Mouse (Mus musculus): ENCODE results near the gene Hsd17b2.

Hsd17b2 gene

DNA sequence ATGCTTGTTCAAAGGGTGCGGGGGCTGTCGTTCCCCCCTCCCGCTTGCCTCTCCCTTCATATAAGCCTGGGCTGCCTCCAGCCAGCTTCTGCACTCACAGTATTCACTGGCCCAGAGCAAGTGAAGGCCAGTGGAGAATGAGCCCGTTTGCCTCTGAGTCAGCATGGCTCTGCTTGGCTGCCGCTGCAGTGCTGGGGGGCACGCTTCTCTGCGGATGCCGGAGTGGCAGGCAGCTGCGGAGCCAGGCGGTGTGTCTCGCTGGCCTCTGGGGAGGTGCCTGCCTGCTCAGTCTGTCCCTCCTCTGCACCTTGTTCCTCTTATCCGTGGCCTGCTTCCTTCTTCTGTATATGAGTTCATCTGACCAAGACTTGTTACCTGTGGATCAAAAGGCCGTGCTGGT is at the start of gene Hsd17b2:
Gene Hsd17b2, plus strand, starts transcription at position 46 of the 400 bp plus-strand sequence.
- no peak for DNase-seq (ENCODE audit: low spot score)

DNA sequence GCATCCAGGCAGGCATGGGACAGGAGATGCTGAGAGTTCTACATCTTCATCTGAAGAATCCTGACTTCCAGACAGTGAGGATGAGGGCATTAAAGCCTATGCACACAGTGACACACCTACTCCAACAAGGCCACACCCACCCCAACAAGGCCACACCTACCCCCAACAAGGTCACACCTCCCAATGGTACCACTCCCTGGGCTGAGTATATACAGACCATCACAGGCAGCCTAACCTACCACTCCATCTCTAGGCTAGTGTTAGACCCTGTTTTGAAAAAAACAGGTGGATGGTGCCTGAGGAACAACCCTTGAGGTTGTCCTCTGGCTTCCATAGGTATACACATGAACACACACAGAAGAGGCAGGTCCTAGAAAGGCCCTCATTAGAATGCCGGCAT is 49.4 kb upstream of the Hsd17b2 start:
- DNase-seq (ENCODE audit: low spot score), result no peak

DNA sequence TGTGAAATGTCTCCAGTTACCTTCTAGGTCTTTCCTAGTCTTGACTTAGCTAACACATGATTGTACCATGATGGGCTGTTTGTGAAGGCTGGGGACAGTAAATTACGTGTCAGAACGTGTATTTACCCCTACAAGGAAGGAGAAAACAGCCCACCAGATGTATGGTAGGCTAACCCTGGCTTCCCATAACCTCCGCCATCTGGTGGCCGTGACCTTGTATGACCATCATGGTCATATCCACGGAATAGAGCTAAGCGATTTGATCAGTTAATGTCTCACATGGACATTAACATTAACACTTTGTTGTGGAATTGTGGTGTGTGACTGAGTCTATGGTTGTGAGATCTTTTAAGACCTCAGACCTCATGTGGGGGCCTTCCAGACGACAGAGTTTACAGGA is 42.7 kb upstream of the Hsd17b2 start:
- no peak for DNase-seq (ENCODE audit: low spot score)

DNA sequence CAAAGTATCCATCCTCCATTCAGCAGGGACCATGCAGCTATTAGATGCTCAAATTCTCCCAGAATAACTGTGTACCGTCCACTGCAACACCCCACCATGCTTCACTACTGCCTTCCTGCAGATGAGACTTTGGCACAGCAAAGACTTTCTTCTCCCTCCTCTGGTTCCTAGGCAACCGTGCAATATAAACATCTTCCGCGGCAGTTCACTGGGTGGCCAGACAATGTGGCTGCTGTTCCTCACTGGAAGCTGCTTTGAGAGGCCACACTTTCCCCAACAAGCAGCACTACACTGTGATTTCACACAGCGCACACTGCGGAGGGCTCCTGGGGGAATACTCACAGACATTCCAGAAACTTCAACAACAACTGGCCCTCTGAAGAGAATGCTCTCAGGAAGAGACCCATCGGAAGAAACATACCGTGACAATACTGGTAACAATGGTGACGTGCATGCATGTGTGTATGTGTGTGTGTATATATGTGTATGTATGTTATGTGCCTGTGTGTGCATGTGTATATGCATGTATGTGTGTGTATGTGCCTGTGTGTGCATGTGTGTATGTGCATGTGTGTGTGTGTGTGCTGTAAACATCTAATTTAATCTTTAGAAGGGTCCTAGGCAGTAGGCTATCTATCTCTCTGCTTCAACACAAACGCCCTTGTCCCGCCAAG is 41.2 kb upstream of the Hsd17b2 start:
- DNase-seq (ENCODE audit: low spot score), result no peak

DNA sequence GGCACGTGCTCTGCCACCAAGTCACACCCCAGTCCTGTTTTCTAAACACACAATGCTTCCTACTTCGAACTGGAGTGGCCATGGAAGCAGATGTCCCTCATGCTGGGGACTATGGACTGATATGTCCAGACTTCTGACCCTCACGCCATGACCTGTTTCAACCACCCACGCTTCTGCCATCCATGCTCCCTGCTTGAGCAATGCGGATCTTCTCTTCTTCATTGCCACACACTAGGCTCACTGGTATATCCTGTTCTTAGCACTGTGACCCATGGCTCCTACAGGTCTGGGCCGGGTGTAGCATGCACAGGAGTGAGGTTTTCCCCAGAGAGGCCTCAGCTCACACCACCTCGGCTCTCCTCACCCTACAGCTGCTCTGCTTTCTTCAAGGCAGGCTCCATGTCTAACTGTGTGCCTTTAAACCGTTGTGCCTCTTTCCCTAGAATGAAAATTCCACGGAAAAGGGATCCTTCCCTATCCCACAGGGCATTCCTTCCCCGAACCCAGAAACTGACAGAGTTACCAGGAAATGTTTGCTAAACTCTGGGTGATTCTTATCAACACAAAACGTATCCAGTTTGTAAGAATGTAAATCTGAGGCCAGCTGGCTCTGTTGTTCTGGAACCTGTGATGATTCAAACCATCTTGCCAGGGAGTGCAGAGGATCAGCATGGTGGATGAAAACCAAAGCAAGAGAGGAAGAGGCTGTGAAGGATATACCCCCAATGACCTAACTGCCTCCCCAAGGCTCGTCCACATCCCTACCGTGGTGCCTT is 34.2 kb upstream of the Hsd17b2 start:
- no peak for DNase-seq (ENCODE audit: low spot score)

DNA sequence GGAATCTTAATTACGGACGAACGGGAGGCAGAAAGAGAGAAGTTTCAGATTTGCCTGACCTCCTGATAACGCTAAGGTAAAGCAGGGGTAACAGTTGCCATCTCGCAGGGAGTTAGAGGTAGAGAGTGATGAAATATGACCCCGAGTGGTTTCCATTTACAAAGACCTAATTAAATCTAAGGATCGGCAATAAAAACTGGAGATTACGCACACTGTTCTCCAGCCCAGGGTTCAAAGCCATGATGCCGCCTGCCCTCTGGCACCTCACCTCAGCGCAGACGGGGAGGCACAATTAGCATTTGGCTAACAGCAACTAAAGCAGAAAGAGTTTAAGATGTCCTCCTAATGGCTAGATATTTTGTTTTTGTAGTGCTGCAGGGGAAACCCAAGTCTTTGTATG is 31.2 kb upstream of the Hsd17b2 start:
- DNase-seq (ENCODE audit: low spot score), result no peak

DNA sequence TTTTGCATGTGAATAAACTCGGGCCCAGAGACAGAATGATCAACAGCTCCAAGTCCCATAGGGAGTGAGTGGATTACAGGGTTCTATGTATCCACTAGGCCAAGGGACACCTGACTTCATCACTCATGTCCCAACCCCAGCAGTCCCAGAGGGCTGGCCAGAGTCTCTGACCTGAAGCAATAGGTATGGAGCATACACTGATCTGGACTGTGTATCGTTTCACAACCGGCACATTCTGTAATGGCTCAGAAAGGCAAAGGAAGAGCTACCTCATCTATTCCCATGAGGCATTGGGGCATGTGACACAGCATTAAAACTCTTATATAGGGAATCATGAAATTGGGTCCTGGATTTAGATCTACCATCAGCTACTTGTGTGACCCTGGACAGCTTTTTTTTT is 29.1 kb upstream of the Hsd17b2 start:
- DNase-seq (ENCODE audit: low spot score), result no peak

DNA sequence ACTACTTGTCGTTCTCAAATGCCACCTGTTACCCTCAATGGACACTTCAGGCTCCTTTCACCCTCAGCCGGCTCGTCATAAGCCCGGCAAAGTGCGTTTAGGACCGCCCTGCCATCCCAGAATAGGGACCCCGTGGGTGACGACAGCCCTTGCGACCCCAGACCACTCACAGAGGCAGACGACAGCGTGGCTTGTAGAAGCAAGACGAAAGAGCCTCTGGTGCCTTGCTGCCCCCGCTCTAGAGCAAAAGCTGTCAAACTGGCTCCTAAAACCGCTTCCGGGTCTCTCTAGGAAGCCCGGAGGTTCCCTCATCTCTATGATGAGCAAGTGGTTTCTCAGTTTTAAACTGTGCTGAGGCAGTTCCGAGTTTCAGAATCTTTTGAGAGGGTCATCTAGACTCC is 28.3 kb upstream of the Hsd17b2 start, which contains the start of gene Sdr42e1:
Gene Sdr42e1, minus strand, starts transcription at position 260 of the 401 bp plus-strand sequence.
- DNase-seq (ENCODE audit: low spot score), result peak; percentile 68

DNA sequence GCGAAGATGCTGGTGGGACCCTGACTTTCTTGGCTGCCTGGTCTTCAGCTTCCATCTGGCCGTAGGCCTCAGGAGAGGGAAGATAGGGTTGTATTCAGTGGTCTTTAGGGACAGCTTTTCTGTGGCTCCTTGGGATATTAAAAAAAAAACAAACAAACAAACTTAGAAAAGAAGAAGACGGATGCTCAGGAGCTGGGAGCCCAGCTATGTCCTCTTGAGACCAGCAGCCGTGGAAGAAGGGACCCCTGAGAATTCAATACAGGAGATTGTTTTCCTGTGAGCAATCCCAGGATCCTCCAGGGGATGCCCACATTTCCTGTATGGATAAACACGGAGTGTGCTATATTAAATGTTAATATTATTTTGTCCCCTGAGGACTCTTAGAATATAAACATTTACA is 26.5 kb upstream of the Hsd17b2 start:
- DNase-seq (ENCODE audit: low spot score), result no peak

DNA sequence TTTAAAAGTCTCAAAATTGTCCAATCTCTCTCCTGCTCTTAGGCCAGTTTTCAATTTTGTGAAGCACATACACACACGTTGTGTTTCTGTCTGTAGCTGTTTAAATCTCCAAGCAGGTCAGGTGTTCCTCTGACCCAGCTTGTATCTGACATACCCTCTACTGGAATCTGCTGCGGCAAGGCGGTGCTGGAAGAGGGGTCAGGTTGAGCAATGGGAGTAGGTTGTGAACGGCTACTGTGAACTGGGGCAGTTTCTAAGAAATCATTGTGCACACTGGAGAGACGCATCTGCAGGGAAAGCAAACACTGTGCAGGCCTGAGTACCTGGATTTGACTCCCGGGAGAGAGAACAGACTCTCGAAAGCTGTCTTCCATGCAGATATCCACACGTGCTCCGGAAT is 25.2 kb upstream of the Hsd17b2 start:
- DNase-seq (ENCODE audit: low spot score), result no peak

DNA sequence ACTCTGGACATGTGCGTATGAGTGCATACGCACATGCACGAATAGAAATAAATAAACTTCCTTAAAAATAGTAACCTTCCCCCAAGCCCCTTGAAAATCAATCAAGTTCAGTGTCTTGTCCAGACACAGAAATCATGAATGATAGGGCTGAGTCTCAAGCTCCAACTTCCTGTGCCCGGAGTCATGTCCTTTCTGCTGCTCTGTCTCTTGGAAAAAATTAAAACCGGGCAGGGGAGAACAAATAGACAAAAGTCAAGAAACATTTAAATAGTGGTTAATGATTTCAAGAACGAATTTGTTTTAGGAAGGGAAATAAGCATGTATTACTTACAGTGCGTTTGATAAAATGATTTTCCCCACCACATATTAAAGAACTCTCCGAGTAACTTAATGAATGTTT is 24.7 kb upstream of the Hsd17b2 start:
- no peak for DNase-seq (ENCODE audit: low spot score)

DNA sequence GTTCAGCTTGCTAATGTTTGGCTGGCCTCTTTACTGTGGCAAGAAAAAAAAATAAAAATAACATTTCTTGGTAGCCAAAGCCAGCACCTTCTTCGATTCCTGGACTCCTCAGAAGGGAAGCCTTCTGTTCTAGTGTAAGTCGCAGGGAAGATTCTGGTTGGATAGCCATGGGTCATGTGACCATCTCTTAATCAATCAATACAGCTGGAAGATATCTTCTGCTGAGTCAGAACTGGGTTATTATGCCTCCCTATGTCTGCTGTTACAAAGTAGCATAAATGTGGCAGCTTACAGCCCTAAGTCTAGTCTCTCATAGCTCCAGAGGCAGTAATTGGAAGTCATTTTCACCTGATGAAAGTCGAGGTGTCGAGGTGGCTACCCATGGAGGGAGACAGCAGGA is 23.1 kb upstream of the Hsd17b2 start:
- DNase-seq (ENCODE audit: low spot score), result no peak

DNA sequence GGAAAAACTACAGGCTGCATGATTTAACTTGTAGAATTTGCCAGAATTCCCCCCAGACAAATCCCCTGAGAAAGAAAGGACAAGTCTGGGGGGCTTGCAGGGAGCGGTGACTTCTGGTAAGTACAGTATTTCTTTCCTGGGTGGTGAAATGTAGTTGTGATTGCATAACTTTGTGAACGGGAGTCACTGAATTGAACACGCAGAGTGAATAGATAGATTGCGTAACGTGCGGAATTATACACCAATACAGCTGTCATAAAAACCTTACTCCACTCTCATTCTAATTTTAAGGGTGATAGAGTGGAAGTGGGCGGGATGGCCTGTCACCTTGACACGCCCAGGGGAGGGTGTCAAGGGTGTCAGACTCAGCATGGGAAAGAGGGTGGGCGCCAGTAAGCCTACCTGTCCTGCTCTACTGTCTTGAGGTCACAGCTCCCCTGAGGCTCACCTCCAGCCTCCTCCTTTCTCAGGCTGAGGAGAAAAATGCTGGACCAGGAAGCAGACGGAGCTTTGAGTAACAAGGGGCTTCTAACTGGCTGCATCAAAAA is 17.7 kb upstream of the Hsd17b2 start:
- no peak for DNase-seq (ENCODE audit: low spot score)

DNA sequence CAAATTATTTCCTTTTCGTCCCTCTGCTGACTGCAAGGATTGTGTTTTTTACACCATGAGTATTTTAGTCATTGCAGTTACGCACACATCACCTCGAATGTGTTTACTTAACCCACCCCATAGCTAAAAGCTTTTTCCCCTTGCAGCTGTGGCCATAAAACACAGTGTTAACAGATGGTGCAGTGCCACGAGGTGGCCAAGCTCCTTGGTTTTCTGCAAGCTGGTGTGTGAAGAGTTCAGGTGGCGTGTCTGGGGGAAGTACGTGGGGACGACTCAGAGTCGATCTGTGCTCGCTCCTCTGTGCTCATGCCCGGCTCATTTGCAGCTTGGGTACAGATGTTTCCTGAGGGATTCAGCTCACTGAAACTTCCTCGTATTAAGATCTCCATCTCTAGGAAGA is 17.2 kb upstream of the Hsd17b2 start:
- no peak for DNase-seq (ENCODE audit: low spot score)

DNA sequence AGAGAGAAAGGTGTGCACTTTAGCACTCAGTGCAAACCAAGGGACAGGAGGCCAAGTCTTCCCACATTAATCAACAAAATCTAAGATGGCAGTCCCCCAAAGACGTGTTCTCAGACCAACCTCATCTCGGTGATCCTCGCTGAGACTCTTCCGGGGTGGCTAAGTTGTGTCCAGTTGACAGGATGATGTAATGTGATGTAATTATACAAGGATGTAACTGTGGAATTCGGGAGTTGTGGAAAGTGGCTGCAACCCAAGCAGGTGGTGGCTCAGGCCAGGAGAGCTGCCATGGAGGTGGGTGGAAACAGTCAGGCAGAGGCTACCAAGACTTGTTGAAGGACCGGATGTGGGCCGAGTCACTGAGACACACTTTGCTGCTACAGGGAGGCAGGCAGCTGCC is 13.8 kb upstream of the Hsd17b2 start:
- DNase-seq (ENCODE audit: low spot score), result no peak

DNA sequence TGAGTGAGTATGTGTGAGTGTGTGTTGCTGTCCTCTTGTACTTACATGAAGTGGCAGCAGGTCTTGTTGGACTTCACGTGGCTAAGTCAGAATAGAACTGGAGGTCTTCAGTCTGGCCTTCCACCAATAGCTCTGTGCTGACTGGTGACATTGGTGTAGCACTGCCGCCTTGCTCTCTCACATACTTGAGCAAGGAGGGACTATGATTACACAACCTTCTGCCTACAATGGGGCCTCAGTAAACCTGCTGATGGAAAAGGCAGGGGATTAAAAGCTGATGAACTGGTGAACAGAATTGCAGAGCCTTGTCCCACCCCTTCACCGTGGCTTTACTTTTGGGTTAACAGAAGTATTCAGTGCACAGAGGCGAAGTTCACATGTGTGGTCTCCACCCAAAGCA is 9.6 kb upstream of the Hsd17b2 start:
- no peak for DNase-seq (ENCODE audit: low spot score)

DNA sequence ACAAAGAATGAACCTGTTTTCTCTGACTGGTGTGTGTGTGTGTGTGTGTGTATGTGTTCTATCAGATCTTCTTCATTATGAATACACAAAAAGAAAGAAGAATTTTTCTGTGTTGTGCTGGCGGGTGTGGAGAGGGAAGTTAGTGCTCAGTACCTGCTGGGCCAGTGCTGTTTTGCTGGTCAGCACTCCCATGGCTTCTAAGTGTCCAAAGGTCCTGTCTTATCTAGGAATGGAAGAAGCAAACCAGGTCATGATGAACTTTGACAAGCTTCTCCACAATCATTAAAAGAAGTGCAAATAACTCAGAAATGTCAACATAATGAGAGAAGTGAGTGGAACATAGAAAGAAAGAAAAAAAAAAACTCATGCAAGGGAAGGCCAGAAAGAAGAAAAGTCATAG is 6.1 kb upstream of the Hsd17b2 start:
- no peak for DNase-seq (ENCODE audit: low spot score)

DNA sequence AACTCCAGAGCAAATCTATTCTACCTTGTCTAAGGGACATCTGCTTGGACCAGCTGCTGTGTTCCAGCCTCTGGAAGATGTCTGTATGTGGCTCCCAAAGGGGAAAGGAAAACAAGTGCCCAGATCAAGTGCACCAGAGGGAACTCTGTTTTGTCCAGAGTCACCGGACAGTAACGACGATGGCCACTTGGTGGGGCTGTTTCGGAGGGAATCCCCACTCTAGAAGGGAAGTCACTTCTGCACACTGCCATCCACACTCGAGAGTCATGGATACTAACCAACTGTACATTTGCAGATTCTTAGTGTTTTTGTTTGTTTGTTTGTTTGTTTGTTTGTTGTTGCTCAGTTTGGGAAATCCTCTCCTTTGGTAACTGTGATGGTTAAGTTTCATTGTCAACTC is 4.5 kb upstream of the Hsd17b2 start:
- DNase-seq (ENCODE audit: low spot score), result no peak

DNA sequence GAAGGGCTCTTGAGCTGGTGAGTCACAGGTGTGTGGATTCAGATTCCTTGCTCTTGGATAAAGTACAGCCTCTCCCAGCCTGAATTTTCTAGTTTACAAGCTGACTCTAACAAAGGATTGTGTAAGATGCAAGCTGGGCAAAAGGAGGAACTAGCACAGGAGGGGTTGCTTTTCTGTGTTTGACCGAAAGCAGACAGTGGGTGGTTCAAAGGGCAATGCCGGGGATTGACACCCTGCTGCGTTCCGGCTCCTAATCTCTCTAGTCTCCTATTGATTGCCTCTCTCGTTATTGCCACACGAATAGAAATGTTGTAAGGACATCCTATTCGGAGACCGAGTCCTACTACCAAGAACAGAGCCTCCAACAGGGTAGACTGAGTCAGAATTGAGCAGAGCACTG is 1.0 kb upstream of the Hsd17b2 start:
- no peak for DNase-seq (ENCODE audit: low spot score)

DNA sequence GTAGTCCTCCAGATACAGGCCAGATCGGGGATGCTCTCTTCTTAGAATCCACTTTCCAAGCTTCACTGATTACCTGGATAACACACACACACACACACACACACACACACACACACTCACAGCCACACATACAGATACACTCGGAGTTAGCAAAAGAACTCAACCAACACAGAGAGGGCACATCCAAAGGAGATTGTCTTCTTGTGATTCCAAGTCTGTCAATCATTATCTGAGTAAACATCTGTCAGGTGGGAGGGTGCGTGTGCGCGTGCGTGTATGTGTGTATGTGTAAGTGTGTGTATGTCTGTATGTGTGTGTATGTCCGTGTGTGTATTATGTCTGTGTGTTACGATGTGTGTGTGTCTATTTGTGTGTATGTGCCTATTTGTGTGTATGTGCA is 458 bp upstream of the Hsd17b2 start:
- DNase-seq (ENCODE audit: low spot score), result no peak

DNA sequence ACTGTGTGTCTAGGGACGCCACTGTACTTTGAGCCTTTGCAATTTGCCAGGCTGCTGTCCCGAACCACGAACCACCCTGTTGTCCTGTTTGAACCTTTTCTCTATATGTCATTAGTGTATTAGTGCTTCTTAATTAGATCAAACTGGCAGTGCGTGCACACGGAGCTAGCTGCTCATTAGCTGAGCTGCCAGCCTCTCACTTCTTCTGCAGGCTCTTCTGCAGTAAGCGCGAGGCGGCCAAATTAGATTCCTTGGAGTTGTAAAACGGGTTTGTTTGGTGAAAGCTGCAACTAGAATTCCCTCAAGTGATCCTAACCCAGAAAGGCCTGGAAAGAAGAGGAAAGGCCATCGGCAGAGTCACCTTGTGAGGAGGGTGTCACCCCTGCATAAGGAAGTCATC is 997 bp downstream of the Hsd17b2 start:
- DNase-seq (ENCODE audit: low spot score), result no peak

DNA sequence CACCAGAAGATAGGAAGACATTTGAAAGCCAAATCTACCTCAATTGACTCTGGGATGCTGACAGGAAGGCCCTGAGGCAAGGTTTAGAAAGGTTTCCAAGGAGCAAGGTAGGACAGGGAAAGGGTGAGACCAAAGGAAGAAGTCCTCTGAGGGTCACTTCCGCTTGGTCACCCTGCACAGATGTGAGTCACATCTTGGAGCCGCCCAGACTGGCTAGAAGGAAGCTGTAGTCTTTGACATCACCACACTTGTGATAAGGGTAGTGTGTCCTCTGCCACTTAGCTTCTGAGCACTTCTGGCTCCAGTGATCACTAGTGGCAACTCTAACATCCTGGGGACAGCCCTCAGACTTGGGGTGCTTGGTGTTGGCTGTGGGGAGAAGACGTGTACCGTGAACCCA is 4.4 kb downstream of the Hsd17b2 start:
- no peak for DNase-seq (ENCODE audit: low spot score)

DNA sequence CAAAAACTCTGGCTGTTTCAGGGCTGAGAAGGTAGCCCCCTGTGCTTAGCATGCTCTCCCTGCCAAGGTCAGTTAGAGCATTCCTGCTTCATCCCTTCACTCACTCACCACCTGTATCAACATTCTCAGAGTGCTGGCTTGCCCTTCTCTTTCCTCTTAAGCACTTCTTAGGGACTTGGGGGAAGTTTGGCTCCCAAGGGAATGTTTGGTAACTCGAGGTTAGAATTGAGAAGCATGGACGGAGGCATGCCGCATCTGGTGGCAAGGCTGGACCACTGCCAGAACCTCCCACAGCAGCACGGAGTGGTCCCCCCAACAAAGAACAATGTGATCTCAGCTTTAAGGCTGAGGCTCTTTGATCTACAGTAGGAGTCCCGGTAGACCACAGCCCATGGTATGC is 10.5 kb downstream of the Hsd17b2 start:
- DNase-seq (ENCODE audit: low spot score), result no peak

DNA sequence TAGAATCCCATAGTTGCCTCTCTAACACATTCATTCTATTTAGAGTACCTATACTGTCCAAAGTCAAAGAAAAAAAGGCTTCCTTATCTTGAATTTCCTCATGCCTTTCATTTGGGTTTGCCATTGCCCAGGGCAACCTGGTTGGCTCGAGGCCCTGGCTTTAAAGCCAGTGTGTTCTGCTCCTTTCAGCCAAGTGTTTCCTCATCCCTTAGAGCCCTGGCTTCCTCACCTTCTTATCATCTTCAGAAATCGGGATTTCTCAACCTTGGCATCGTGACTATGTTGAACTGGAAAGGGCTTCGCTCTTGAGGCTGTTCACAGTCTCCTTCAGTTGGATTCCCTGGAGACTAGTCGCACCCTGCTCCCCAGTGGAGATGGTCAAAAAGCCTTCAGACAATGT is 12.9 kb downstream of the Hsd17b2 start:
- no peak for DNase-seq (ENCODE audit: low spot score)
